Mouse (Mus musculus) liver, postnatal 0 days (tissue): ENCODE measurements around the gene Bcl2l10. TPM values are rescaled to one million over a fixed set of nuclear protein-coding genes. Genes with fewer than 3 reads are reported as not detected.

ENCODE experiments used
- ATAC-seq: fragments of 200-750 bp; cut with Nextera tagmentation; 2 replicates; pipeline ENCODE4 v1.8.0; 2017; ENCODE audit warnings: mild to moderate bottlenecking, moderate library complexity
- DNase-seq: peaks from one replicate; pipeline ENCODE4 v3.0.0-alpha.2; 2016
- H3K27ac ChIP-seq: fragments of 300-500 bp; sonication (generic); 2 replicates; pipeline ENCODE4 v1.5.1; 2014; ENCODE audit warnings: antibody characterized with exemption, moderate library complexity, mild to moderate bottlenecking, low read depth
- H3K27me3 ChIP-seq: fragments of 300-500 bp; sonication (generic); 2 replicates; pipeline ENCODE4 v1.6.1; 2014; ENCODE audit warnings: low read length, control low read depth, mixed read lengths; ENCODE audit not compliant: insufficient read depth
- H3K36me3 ChIP-seq: fragments of 300-500 bp; sonication (generic); replicated peaks from 2 replicates; pipeline ENCODE4 v1.6.1; 2014; ENCODE audit warnings: mild to moderate bottlenecking, control low read depth, low read length, moderate library complexity, mixed read lengths; ENCODE audit not compliant: insufficient read depth
- H3K4me1 ChIP-seq: fragments of 300-500 bp; sonication (generic); 2 replicates; pipeline ENCODE4 v1.6.1; 2014; ENCODE audit warnings: antibody characterized with exemption, mild to moderate bottlenecking, control low read depth; ENCODE audit not compliant: insufficient read depth
- H3K4me2 ChIP-seq: fragments of 300-500 bp; sonication (generic); 2 replicates; pipeline ENCODE4 v1.6.1; 2014; ENCODE audit warnings: low read depth, mild to moderate bottlenecking, low read length, moderate library complexity, mixed read lengths
- H3K4me3 ChIP-seq: fragments of 300-500 bp; sonication (generic); 2 replicates; pipeline ENCODE4 v1.5.1; 2014; ENCODE audit warnings: low read depth, low read length
- H3K9ac ChIP-seq: fragments of 300-500 bp; sonication (generic); replicated peaks from 2 replicates; pipeline ENCODE4 v1.6.1; 2014; ENCODE audit warnings: mild to moderate bottlenecking, moderate library complexity
- H3K9me3 ChIP-seq: fragments of 300-500 bp; sonication (generic); 2 replicates; pipeline ENCODE4 v1.6.1; 2016; ENCODE audit warnings: mild to moderate bottlenecking, control low read depth, low read length, mixed read lengths
- CTCF ChIP-seq: sonication (generic); IDR thresholded peaks from 2 replicates; pipeline ENCODE4 v1.5.1; 2016; ENCODE audit warnings: antibody characterized with exemption, low read depth
- EP300 ChIP-seq: IDR thresholded peaks from 2 replicates; pipeline ENCODE4 v1.6.1; 2016; ENCODE audit warnings: antibody characterized with exemption, low read depth, mild to moderate bottlenecking
- WGBS: fragments of 180-500 bp; shearing (Covaris S2); extraction: QIAGEN DNeasy Blood & Tissue Kit; methylation state at CpG from one replicate; pipeline ENCODE4 v1.1.7; 2014; ENCODE audit not compliant: insufficient replicate concordance; 5-methylcytosine and 5-hydroxymethylcytosine counted together
- polyA plus RNA-seq: library from polyadenylated mRNA; unstranded; fragments of >200 nt; fragmentation: Nextera tagmentation; extraction: Ambion mirVana; gene quantifications from 2 replicates; pipeline ENCODE4 v1.2.1, GENCODE M21; 2015

Bcl2l10 gene
- polyA plus RNA-seq, 1 experiment from 2014 or later: not detected

DNA sequence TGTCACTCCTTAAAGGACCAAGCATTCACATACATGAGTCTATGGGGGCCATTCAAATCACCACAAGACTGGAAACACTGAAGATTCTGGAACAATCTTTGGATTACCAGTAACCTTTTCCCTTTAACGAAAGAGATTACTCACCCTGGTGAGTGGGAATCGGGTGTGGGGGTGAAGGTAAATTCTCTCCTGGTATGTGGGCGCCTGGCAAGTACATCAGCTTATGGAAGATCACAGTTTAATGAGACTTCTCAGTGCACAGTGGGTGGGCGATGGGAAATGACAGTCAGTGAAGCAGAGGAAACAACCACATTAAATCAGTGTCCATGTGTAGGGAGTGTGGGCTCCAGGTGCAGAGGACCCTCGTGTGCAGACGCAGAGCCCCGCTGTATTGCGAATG, 16.7 kb upstream of the Bcl2l10 start:
- DNase-seq (no peak), ATAC-seq (no peak)
- no peaks in the 10 kb centered on the region for H3K36me3 ChIP-seq
- no peak overlapping the region for H3K27ac ChIP-seq
- H3K9me3 ChIP-seq: no peaks in the 10 kb centered on the region
- 88% methylated on average over 8 of the region's 8 CpGs for WGBS
- no peak overlapping the region for H3K4me3 ChIP-seq
- no peaks in the 10 kb centered on the region for H3K4me1 ChIP-seq
- no peak overlapping the region for H3K4me2 ChIP-seq
- TF ChIP-seq CTCF (no peak), EP300 (no peak)
- no peak overlapping the region for H3K9ac ChIP-seq
- no peaks in the 10 kb centered on the region for H3K27me3 ChIP-seq

DNA sequence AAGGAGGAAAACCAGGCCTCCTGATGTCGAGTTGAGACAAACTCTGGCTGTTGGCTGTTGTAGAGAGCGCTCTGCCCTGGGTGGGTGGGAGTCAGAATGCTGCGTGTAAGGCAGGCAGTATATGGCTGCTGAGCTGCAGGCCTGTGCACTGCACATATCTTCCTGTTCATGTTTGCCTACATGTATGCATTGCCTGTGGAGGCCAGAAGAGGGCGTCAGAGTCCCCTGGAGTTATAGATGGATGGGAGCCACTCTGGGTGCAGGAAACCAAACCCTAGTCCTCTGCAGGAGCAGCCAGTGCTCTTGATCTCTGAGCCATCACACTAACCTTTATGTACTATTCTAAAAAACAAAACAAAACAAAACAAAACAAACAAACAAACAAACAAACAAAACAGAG, 13.1 kb upstream of the Bcl2l10 start:
- Histone ChIP-seq H3K27me3 (no peaks in the 10 kb centered on the region), H3K4me2 (no peak overlapping the region), H3K9ac (no peak overlapping the region), H3K4me1 (no peaks in the 10 kb centered on the region), H3K9me3 (no peaks in the 10 kb centered on the region), H3K4me3 (no peak overlapping the region), H3K36me3 (no peaks in the 10 kb centered on the region), H3K27ac (no peak overlapping the region)
- ATAC-seq: no peak
- TF ChIP-seq EP300: no peak
- 0 out of 2 replicates have a peak, but pooled peaks have one; percentile 16 for TF ChIP-seq CTCF
- 70% methylated on average over 4 of the region's 4 CpGs for WGBS
- DNase-seq: no peak

GRCm38 (mm10) chr9:75338016-75338415, 9.5 kb upstream of the Bcl2l10 start:
- ATAC-seq (no peak), DNase-seq (no peak)
- no peaks in the 10 kb centered on the region for H3K36me3 ChIP-seq
- 85% methylated on average over 6 of the region's 6 CpGs for WGBS
- no peak overlapping the region for H3K9ac ChIP-seq
- no peak overlapping the region for H3K27ac ChIP-seq
- H3K4me3 ChIP-seq: no peak overlapping the region
- no peaks in the 10 kb centered on the region for H3K9me3 ChIP-seq
- 0 out of 2 replicates have a peak, but pooled peaks cover 5% of the 10 kb centered on the region for H3K4me1 ChIP-seq
- no peak for TF ChIP-seq CTCF
- no peak for TF ChIP-seq EP300
- H3K4me2 ChIP-seq: no peak overlapping the region
- no peaks in the 10 kb centered on the region for H3K27me3 ChIP-seq

DNA sequence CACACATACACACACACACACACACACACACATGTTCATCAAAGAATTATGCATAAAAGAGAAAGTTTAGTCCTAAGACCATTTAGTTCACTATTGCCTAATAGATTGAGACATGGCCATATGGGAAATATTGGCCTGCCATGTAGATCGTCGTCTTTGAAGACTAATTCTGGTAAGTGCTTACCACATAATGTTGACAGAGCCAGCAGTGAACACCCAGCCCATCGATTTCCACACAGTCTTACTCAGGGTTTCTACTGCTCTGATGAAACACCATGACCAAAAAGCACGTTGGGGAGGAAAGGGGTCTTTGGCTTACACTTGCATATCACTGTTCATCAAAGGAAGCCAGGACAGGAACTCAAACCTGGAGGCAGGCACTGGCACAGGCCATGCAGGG, 5.1 kb upstream of the Bcl2l10 start:
- Histone ChIP-seq H3K4me2 (no peak overlapping the region), H3K9me3 (no peaks in the 10 kb centered on the region), H3K9ac (no peak overlapping the region), H3K27ac (no peak overlapping the region), H3K27me3 (no peaks in the 10 kb centered on the region), H3K4me1 (0 out of 2 replicates have a peak, but pooled peaks cover 5% of the 10 kb centered on the region), H3K4me3 (no peak overlapping the region), H3K36me3 (no peaks in the 10 kb centered on the region)
- 48% methylated on average over 4 of the region's 4 CpGs for WGBS
- TF ChIP-seq CTCF (no peak), EP300 (no peak; the same call in 1 of the 2 replicates)
- DNase-seq (peak; percentile 22), ATAC-seq (peak; percentile 47; the same call in 1 of the 2 replicates)

DNA sequence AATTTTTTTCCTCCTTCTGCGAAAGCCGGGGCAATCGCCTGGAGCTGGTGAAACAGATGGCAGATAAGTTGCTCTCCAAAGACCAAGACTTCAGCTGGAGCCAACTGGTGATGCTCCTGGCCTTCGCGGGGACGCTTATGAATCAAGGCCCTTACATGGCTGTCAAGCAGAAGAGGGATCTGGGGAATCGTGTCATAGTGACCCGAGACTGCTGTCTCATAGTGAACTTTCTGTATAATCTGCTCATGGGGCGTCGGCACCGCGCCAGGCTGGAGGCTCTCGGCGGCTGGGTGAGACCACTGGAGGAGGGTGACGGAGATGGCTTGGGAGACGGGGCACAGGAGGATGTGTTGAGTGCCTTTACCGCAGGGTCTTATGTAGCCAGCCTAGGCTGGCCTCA, 508 bp downstream of the Bcl2l10 start:
- H3K9ac ChIP-seq: no peak overlapping the region
- TF ChIP-seq CTCF (no peak), EP300 (no peak)
- no peak overlapping the region for H3K4me3 ChIP-seq
- no peaks in the 10 kb centered on the region for H3K4me1 ChIP-seq
- DNase-seq (no peak), ATAC-seq (no peak)
- no peak overlapping the region for H3K27ac ChIP-seq
- 80% methylated on average over 17 of the region's 17 CpGs for WGBS
- no peaks in the 10 kb centered on the region for H3K9me3 ChIP-seq
- no peaks in the 10 kb centered on the region for H3K36me3 ChIP-seq
- no peak overlapping the region for H3K4me2 ChIP-seq
- no peaks in the 10 kb centered on the region for H3K27me3 ChIP-seq

- Histone ChIP-seq H3K4me1 (no peaks in the 10 kb centered on the region), H3K27me3 (no peaks in the 10 kb centered on the region), H3K9me3 (no peaks in the 10 kb centered on the region), H3K36me3 (no peaks in the 10 kb centered on the region), H3K4me3 (no peak overlapping the region), H3K4me2 (no peak overlapping the region), H3K27ac (no peak overlapping the region), H3K9ac (no peak overlapping the region)
- TF ChIP-seq CTCF: no peak
- TF ChIP-seq EP300: no peak
- ATAC-seq (no peak), DNase-seq (no peak)
- 81% methylated on average over 3 of the region's 3 CpGs for WGBS
Measured at GRCm38 (mm10) chr9:75348641-75349040, 1.1 kb downstream of the Bcl2l10 start.

GRCm38 (mm10) chr9:75353094-75353493, 5.5 kb downstream of the Bcl2l10 start:
- ATAC-seq: no peak
- Histone ChIP-seq H3K27ac (no peak overlapping the region), H3K9me3 (no peaks in the 10 kb centered on the region), H3K4me3 (no peak overlapping the region), H3K27me3 (no peaks in the 10 kb centered on the region), H3K9ac (no peak overlapping the region), H3K36me3 (no peaks in the 10 kb centered on the region), H3K4me1 (no peaks in the 10 kb centered on the region), H3K4me2 (no peak overlapping the region)
- 72% methylated on average over 8 of the region's 8 CpGs for whole genome bisulfite sequencing
- DNase-seq: no peak
- no peak for TF ChIP-seq EP300
- TF ChIP-seq CTCF: no peak
